Mouse (Mus musculus) cerebellum, postnatal 10 days (tissue): ENCODE results near the gene Tbxa2r.

Experiments
- DNase-seq, 2 experiments: peaks; one replicate each; pipeline ENCODE4 v3.0.0; 2021; ENCODE audit warnings: mixed read lengths in 2 of 2

Tbxa2r gene

DNA sequence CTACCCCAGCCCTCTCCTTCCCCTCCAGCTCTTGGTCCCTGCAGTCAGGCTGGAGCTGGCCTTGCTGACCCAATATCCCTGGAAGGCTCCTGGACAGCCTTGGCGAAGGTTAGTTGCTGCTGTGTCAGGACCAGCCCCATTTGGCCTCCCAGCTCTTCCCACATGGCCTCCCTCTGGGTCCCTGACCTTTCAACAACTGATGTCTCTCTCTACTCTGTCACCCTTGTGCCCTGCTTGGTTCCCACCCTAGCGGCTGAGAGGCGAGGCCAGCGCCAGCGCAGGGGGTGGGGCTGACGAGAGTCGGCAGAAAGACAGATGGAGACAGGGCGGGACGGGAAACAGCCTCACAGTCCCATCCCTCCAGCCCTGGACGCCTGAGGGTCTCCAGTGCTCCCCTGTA, at the start of gene Tbxa2r:
Gene Tbxa2r (plus strand): TSS at position 346 of the 400 bp plus-strand sequence.
- DNase-seq: no peak

DNA sequence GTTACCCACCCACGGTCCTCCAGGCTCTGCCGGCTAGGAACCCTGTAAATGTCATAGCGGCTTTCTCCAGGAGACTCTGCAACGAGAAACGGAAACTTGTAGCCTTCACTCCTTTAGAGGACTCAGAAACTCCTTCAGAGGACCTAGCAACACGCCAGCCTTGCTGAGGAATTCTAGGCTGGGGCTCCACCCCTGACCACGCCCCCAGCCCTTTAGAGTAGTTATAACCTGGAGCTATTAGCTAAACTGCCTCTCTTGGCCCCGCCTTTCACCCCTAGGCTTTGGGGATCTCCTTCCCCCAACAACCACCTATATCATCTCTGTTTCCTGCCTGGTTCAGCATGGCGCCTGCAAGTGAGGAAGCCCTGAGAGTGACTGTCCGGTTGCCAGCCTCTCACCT, 49.0 kb upstream of the Tbxa2r start:
- DNase-seq: no peak

DNA sequence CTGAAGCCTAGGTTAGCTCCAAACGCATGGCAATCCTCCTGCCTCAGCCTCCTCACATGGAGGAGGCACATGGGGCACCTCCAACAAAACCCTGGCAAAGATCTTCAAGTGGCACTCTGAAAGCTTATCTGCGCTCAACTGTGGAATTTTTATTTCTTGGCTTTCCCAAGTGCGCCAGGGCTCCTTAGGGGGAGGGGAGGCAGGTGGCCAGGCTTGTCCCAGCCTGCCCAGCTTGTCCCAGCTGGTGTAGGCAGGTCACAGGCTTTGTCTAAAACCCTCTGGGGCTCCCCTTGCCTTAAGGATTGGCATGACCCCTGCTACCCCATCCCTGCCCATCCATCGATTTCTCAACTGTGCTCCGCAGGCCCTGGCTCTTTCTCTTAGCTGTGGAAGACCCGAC, 44.3 kb upstream of the Tbxa2r start:
- DNase-seq: no peak

DNA sequence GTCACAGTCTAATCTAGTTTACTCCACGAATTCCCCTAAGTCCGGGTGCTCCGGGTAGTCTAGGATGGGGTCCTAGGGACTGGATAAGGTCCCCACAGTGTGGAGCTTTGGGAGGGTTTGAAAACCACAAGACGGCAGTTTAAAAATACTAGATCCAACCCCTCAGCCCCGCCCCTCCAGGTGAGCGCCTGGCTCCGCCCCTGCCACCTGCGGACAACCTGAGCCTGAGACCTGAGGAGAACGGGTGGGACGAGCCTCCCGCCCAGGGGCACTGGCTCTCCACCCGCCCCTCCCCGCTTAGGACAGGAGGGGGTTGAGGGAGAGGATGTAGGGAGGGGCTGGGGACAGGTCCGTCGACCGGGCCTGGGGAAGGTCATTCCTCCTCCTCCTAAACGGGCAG, 43.8 kb upstream of the Tbxa2r start:
- peak in 1 of 2 experiments; percentile 29 for DNase-seq

DNA sequence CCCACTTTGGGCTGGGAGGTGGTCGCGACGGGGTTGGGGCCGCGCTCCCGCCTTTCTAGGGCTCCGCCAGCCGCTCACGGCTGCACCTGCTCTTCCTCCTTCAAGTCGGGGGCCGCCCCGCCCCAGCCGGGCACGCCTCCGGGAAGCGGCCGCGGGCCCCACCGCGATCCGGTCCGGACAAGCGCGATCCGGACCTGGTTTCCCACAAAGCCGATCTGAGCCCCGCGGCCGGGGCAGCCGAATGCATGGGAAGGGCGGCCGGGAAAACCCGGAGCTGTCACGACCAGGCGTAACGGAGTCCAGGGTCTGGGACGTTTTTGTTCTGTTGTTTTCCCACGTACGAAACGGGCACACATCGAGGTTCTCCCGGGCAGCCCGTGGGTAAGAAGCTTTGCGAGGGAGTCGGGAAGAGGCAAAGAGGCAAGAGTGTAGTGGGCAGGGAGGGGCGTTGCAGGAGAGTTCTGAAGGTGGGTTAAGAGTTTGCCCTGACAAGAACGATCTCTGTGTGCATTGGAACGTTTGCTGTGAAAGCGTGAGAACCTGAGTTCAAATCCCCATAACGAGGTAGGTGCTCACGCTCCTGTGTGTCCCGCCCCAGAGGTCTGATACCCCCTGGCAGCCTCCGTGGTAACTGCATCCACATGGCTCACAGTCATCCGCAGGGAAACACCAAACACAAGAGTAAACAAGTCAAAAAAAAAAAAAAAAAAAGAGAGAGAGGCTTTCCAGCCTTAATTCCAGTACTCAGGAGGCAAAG, 42.7 kb upstream of the Tbxa2r start:
- DNase-seq: peak; percentile 94 to 96

DNA sequence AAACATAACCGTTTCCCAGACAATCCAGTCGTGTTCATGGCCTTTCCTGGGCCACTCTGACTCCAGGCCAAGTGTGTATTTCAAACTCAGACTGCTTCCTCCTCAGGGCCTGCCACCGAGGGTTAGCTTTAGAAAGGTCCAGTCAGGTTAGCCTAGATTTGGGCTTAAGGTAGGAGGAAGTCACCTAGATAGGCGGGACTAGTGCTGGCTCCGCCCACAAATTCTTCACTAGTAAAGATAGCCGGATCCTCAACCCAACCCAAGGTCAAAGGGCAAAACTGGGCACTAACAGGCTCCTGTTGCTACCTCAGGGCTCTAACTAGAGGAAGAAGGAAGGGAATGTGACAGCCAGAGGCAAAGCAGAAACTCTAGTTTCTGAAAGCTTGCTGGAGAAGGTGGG, 41.9 kb upstream of the Tbxa2r start:
- no peak for DNase-seq

DNA sequence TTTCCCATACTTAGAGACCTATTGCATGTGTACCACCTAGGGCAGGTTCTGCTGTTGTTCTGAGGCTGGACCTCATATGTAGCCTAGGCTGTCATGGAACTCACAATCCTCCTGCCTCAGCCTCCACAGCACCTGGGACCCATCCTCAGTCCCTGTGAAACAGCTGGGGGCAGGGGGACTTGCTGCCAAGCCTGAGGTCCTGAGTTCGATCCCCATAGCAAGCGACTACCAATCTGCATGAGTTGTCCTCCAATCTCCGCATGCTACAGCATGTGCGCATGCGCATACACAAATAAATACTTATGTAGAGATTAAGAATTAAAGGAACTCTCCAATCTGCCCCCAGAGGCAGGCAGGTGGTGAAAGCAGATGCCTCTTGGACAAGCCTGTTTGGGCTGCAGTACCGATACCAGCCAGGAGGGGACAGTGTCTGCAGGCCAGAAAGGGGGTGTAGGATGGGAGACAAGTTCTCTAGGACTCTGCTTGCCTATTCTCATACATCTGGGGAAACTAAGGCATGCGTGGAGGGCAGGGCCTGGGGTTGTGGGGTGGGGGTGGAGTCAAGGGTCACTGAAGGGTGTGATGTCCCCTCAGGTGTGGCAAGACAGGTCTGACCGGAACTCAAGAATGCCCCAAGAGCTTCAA, 40.9 kb upstream of the Tbxa2r start:
- DNase-seq: peak; percentile 71 to 85

DNA sequence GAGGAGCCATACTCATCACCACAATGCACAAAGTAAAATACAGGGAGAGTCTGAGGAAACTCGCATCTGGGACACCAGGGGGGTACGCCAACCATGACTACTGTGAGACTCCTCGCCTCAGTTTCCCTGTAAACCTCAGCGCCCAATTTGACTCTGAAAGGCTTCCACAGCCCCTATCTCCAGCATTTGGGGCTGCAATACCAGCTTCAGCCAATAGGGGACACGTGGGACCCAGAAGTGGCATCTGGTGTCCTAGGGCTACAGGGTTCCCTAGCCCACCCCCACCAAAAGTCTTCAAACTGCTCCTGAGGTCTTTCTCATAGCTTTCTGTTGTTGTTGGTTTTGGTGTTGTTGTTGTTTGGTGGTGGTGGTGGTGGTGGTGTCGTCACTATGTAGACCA, 39.9 kb upstream of the Tbxa2r start:
- DNase-seq: peak; percentile 75 to 85

DNA sequence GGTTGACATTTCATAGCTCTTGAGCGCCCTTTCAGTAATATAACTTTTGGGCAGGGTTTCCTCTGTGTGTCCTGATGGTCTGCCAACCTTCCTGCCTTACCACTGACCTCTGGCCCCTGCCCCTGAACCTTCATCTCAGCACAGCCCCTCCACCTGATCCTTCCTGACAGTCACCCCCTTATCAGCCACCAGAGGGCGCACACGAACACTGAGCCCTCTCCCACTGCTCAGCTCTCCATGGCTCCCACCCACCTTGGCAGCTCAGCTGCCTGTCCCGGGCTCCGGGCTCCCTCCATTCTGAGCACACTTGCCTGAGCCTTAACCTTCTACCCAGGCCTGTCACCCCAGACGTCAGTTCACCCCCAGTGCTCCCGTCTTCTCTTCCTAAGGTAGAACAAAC, 39.3 kb upstream of the Tbxa2r start:
- peak; percentile 83 for DNase-seq

DNA sequence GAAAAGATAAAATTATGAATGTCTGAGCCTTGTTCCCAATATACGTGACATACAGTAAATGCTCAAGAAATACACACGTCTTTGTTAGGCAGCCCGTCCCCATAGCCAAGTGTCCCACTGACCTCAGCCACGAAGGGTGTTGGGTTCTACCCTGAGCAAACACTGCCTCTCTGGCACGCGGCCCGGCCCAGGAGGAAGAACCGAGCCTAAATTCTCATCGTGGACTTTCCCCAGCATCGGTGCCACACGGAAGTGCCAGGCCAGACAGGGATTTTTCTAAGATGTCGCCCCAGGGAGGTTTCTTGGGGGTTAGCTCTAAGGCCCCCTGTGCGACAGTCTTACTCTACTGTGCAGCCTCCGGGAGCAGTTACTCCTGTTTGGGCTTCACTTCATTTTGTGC, 38.7 kb upstream of the Tbxa2r start:
- DNase-seq: peak in 1 of 2 experiments; percentile 32

DNA sequence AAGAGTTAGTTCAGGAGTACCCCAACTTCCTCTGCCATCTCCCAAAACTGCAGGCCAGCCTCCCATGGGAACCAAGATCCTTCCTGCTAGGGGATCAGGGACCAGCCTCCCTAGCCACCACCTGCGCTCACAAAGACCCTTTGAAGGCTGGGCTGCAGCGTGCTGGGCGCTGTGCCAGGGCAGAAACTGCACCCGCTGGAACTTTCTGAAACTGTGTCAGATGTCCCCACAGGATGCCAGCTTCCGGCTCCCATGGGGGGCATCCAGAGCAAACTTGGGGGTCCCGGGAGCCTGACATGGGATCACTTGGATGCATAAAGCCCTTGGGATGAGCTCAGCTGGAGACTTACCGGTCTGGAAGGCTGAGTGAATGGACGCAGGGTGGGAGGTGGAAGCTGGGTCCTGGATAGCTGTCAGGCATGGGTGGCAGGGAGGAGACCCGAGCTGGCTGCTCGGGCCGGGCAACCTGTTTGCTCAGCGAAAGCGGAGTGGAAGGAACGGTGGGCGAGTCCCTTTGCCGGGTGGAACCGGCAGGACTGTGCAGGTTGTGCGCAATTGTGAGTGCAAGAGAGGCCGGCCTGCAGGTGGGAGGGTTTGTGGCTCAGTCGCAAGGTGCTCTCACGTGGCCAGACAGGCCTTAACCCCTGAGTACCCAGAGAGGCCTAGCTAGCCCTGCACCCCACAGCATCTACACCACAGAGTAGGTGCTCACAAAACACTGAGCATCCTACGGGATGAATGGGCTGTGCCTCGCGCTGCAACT, 37.7 kb upstream of the Tbxa2r start:
- peak; percentile 54 for DNase-seq

DNA sequence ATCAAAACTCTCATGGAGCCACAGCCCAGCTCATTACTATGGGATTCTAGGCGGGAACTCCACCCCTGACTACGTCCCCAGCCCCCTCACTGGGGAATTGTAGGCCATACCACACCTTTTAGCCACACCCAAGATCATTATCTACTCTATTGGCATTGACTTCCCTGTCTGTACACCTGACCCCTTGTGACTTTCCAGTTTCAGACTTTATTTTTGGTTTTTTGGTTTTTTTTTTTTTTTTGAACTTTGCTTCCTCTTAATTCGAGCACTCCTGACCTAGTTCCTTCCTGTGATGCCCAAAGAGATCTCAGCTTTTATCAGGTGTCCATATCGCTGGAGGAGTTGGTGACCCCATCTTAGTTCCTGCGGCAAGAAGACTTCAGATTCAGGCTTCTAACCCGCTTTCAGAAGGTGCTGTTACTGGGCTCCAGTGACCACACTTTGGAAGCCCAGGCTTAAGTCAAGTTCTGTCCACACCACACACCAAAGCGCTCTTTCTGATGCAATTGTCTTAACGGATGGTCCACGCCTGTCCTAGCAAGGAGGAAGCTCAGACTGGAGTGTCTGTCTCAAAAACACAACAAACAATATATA, 36.9 kb upstream of the Tbxa2r start, which contains the start of gene Tjp3:
Gene Tjp3 (minus strand): TSS at position 71 of the 594 bp plus-strand sequence.
- DNase-seq: no peak

DNA sequence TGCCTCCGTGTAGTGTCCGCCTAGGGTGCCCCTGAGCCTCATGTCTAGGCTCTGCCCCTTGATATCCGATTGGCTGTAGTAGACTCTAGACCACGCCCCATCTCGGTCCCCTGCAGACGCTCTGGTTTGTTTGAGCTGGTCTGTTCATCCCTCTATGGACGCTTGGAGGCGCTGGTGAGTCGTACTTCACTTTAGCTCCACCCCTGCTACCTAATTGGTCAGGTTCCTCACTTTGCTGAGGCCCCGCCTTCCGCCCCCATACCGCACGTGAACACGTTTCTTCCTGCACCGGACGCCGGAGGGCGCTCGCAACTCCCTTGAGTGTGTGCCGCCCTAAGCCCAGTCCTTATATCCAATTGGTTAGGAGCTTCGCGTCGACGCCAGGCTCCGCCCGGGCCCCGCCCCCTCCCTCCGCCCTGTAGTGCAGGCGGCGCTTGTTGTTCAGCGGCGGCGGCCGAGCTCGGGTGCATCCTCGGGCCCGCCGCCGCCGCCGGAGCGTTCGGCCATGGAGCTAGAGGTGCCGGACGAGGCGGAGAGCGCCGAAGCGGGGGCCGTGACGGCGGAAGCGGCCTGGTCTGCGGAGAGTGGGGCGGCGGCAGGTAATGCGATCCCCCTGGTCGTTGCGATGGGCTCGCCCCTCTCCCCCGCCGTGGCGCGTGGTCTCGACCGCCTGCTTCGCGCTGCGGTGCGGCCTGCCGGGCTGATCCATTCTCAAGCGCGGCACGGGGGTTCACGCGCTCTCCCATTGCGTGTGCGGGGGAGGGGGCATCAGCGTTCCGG, 35.8 kb upstream of the Tbxa2r start, which contains the start of gene Pip5k1c:
Gene Pip5k1c (plus strand): TSS at position 410 of the 780 bp plus-strand sequence.
- DNase-seq: peak; percentile 99

DNA sequence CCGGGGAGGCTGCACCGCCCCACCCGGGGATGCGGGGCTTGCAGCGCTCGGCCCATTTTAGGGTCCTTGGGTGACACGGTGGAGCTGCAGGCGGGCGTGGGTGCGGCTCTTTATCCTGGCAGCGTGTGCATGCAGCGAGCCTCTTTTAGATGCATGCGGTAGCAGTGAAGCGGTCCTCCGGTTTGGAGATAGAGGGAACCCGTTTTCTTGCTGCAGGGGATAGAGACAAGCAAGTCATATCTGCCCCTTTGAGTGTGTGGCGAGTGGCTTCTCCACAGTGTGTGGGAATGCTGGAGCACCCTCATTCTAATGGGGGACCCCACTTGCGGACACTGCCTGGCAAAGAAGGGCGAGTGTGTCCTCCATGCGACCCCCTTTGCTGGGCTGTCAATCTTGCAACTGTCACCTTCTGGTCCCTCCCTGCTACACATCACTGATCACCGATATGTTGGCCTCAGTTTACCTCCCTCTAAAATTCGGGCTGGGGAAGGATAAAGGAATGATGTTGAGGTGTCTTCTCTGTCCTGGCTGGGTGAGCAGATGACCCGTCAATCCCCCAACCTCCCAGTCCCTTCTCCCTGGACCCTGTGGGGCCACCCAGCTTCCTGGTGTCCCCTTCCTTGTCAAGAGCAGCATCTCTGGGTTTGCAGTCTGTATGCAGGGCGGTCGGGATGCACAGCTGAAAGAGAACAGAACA, 35.0 kb upstream of the Tbxa2r start:
- no peak for DNase-seq

DNA sequence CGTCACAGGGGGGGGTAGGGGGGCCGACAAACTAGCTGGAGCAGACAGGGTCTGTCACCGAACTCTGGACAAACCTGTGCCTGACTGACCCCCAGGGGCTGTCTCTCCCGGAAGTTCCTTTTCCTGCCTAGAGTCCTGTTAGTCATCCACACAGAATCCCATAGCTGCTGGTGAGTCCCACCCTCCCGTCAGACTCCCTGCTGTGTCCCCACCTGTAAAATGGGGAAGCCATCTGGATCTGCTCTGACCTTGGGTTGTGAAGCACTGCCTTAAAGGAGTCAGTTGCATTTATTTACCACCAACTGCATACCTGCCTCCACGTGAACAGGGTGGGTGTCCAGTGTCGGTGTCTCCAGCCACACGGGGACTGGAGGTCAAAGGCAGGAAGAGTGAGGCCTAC, 34.1 kb upstream of the Tbxa2r start:
- DNase-seq: peak; percentile 78 to 79

DNA sequence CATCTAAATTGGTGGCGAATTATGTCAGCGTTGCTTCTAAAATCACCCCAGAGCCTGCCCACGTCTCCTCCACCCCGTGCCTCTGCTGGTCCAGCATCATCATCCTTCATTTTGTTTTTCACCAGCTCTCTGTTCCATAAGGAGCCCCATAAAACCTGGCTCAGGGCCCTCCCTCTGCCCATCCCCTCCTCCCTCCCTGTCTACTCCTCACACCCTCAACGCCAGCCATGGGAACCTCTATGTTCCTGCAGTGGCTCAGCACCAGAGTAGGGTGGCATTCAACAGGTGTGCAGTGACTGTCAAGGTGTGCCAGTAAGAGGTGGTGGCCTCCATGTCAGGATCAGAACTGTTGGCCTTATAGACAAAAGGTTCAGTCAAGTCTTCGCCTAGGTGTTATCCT, 33.3 kb upstream of the Tbxa2r start:
- DNase-seq: peak in 1 of 2 experiments; percentile 44

DNA sequence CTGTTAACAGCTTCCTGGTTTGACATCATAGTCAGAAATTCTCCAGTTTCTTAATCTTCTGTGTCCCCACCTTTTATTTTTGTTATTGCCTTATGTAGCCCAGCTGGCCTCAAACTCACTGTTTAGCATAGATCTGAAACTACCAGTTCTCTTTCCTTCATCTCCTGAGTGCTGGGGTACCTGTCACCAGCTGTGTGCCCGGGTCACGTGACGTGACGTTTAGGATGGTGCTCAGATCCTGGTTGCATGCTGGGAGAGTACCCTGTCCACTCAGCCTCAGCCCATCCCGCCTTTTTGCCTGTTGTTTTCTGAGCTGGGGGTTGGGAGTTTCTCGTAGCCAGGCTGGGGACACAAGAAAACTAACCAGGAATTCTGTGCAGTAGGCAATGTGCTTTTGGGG, 31.3 kb upstream of the Tbxa2r start:
- DNase-seq: no peak

DNA sequence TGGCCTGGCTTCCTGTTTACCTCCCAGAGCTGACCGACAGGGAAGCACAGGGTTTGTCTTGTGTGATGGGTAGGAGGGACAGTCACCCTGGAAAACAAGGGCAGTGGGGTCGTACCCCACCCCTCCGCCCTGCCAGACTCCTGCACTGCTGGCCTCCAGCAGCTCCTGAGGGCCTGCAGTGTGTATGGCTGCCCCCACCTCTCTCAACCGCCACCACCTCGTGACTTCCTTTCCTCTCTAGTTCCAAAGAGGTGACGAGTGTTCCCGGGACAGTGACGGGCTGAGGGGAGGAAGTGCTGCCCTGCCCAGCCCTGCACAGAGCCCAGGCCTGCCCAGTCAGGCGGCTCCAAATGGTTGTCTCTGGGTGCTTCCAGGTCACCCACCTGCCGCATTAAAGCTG, 30.7 kb upstream of the Tbxa2r start:
- DNase-seq: no peak

DNA sequence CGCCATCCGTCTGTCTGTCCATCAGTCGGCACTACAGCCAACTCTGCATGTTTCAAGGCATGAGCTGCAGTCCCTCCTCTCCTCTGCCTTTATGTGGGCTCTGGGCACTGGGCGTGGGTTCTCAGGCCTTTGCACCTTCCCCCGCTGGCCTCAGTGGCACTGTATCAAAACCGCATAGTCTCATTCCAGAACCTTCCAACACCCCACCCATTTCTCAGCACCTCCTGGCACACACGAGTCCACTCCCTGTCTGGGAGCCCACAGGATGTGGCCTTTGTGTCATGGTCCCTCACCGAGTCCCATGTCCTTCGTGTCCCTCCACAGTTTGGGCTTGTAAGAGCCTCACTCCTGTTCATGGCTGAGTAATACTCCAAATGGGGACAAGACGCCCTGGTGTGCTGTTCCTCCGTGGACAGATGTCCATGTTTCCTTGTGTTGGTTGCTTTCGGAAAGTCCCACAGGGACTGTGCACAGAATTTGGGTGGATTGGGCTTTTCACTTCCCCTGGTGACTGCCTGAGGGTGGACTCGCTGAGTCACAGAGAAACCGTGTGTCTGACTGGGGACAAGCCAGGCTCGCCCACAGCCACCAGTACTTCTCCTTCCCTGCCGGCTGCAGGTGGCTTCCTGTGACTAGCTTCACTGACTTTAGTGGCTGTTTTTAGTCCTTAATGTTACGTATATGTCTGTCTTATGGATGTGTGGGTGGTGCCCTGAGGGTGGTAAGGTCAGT, 30.0 kb upstream of the Tbxa2r start:
- DNase-seq: no peak

DNA sequence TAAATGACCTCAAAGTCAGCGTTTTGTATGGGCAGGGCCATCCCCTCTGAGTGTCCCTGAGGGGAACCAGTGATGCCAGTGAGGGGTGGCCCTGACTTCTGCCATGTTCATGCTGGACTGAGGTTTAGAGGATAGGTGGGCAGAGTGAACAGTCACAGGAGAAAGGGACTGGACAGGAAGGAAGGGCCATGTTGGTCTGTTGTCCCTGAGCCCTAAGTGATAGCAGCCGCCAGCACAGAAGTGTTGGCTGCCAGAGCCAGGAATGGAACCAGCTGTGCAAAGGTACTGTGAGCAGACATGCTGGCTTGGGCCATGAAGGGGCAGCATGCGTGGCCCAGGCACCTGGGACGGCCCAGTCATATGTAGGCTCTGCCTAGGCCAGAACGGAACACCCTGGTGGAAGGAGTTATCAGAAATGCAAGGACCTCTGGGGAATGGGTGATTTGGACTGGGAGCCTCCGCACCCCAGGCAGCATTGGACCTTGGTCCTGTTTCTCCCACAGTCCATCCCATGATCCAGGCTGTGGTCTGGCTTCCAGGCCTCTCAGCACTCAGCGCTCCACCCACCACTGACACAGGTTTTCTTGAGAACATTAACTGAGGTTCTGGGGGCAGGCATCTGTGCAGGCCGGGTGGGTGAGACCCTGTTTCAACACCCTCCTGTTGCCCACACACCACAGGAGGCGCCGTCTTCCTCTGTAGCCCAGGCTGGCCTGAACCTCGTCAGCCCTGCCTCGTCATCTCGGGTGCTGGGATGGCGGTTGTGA, 28.8 kb upstream of the Tbxa2r start:
- no peak for DNase-seq
